Mouse (Mus musculus): Measurements from ENCODE around the gene Cfap77. TPM values are rescaled to one million over a fixed set of nuclear protein-coding genes. Genes with fewer than 3 reads are reported as not detected.

The Cfap77 gene
- total and polyA plus RNA-seq, 3 experiments: 0.55 to 2.2 (median 0.73) TPM

- Histone ChIP-seq H3K27me3 (ENCODE audit: insufficient read depth, low read length) (peaks cover 23% of the 10 kb centered on the region), H3K4me3 (ENCODE audit: low read depth, low read length) (peak overlapping the region; percentile 72), H3K36me3 (replicated peaks) (no peaks in the 10 kb centered on the region), H3K4me1 (ENCODE audit: insufficient read depth, low read depth, low read length) (peaks cover 16% of the 10 kb centered on the region), H3K9me3 (replicated peaks) (no peaks in the 10 kb centered on the region)
- peak; percentile 28; the same call in 1 of the 2 replicates for ATAC-seq (ENCODE audit: extremely low read depth, insufficient number of reproducible peaks, low FRiP score, poor library complexity, severe bottlenecking)
- TF ChIP-seq CTCF (IDR thresholded peaks at IDR 0.05; ENCODE audit: low read depth, low read length) (peak; percentile 7; the same call in 1 of the 2 replicates), POLR2AphosphoS5 (IDR thresholded peaks at IDR 0.05; ENCODE audit: insufficient replicate concordance, low read depth, low read length) (no peak)
- DNase-seq (ENCODE audit: low spot score): peak; percentile 37
Observed at GRCm38 (mm10) chr2:29053802-29054544, 893 bp downstream of the Cfap77 start.

DNA sequence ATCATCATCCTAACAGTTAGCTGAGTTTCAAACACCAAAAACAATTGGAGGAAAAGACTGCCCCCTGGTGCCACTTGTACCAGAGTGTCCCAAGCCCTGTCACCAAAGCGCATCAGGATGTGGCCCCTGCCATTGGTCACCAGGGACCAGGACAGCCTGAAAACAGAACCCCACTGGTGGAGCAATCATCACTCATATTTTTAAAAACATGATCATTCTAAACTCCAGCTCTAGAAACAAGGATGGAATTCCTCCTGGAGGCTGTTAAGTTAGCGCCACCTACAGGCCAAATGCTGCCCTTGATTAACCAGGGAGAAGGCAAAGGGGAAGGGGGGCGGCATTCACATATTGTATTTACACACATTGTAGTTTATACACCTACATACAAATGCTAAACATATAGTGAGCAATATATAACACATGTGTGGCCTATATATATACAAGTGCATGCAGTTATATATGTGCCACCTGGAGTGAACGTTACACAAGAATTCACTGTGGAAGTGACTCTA lies 1.9 kb downstream of the Cfap77 start:
- TF ChIP-seq GATA1 (IDR thresholded peaks at IDR 0.05; ENCODE audit: borderline replicate concordance, low read length) (no peak), TAL1 (conservative IDR thresholded peaks at IDR 0.05; ENCODE audit: low read depth, low read length) (no peak), POLR2AphosphoS5 (IDR thresholded peaks at IDR 0.05; ENCODE audit: insufficient replicate concordance, low read depth, low read length) (no peak), CTCF (IDR thresholded peaks at IDR 0.05; ENCODE audit: low read depth, low read length) (peak; percentile 53), GATA2 (IDR thresholded peaks at IDR 0.05; ENCODE audit: borderline replicate concordance, low read depth, low read length) (no peak)
- Histone ChIP-seq H3K36me3 (replicated peaks) (no peaks in the 10 kb centered on the region), H3K9me3 (replicated peaks) (no peaks in the 10 kb centered on the region), H3K27me3 (ENCODE audit: insufficient read depth, low read length) (peaks cover 25% of the 10 kb centered on the region), H3K4me1 (ENCODE audit: insufficient read depth, low read depth, low read length) (peaks cover 16% of the 10 kb centered on the region), H3K4me3 (ENCODE audit: low read depth, low read length) (no peak overlapping the region)
- ATAC-seq (ENCODE audit: extremely low read depth, insufficient number of reproducible peaks, low FRiP score, poor library complexity, severe bottlenecking) (no peak), DNase-seq (ENCODE audit: low spot score) (no peak)

DNA sequence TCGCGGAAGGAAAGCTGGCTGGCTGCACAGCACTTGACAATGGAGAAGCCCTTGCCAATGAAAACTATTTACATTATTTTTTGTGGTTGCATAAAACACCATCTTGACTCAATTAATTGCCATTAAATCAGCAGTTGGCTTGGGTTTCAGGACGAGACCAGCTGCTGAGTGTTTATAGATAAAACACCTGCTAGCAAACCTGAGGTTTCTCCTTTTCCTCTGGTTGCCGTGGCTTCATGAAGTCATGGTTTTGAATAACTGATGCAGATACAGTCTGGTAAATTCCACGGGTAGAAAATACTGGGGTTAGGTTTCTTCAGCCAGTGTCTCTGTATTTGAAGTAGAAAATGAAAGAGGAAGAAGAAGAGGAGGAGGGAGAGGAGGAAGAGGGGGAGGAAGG lies 2.9 kb downstream of the Cfap77 start:
- peaks cover 16% of the 10 kb centered on the region for H3K4me1 ChIP-seq (ENCODE audit: insufficient read depth, low read depth, low read length)
- no peak for TF ChIP-seq CTCF (IDR thresholded peaks at IDR 0.05; ENCODE audit: low read depth, low read length)
- TF ChIP-seq GATA2 (IDR thresholded peaks at IDR 0.05; ENCODE audit: borderline replicate concordance, low read depth, low read length): no peak
- TF ChIP-seq TAL1 (conservative IDR thresholded peaks at IDR 0.05; ENCODE audit: low read depth, low read length): no peak
- no peak for TF ChIP-seq GATA1 (IDR thresholded peaks at IDR 0.05; ENCODE audit: borderline replicate concordance, low read length)
- no peak for TF ChIP-seq POLR2AphosphoS5 (IDR thresholded peaks at IDR 0.05; ENCODE audit: insufficient replicate concordance, low read depth, low read length)
- no peak overlapping the region for H3K4me3 ChIP-seq (ENCODE audit: low read depth, low read length)
- no peak for DNase-seq (ENCODE audit: low spot score)
- no peaks in the 10 kb centered on the region for H3K9me3 ChIP-seq (replicated peaks)
- H3K27me3 ChIP-seq (ENCODE audit: insufficient read depth, low read length): peaks cover 25% of the 10 kb centered on the region
- H3K36me3 ChIP-seq (replicated peaks): no peaks in the 10 kb centered on the region
- no peak for ATAC-seq (ENCODE audit: extremely low read depth, insufficient number of reproducible peaks, low FRiP score, poor library complexity, severe bottlenecking)

GRCm38 (mm10) chr2:29046151-29046550 lies 8.7 kb downstream of the Cfap77 start:
- H3K27me3 ChIP-seq (ENCODE audit: insufficient read depth, low read length): peaks cover 29% of the 10 kb centered on the region
- H3K36me3 ChIP-seq (replicated peaks): no peaks in the 10 kb centered on the region
- TF ChIP-seq POLR2AphosphoS5 (IDR thresholded peaks at IDR 0.05; ENCODE audit: insufficient replicate concordance, low read depth, low read length) (no peak), GATA2 (IDR thresholded peaks at IDR 0.05; ENCODE audit: borderline replicate concordance, low read depth, low read length) (no peak), CTCF (IDR thresholded peaks at IDR 0.05; ENCODE audit: low read depth, low read length) (no peak), TAL1 (conservative IDR thresholded peaks at IDR 0.05; ENCODE audit: low read depth, low read length) (no peak), GATA1 (IDR thresholded peaks at IDR 0.05; ENCODE audit: borderline replicate concordance, low read length) (no peak)
- H3K4me3 ChIP-seq (ENCODE audit: low read depth, low read length): no peak overlapping the region
- ATAC-seq (ENCODE audit: extremely low read depth, insufficient number of reproducible peaks, low FRiP score, poor library complexity, severe bottlenecking) (no peak), DNase-seq (ENCODE audit: low spot score) (no peak)
- no peaks in the 10 kb centered on the region for H3K4me1 ChIP-seq (ENCODE audit: insufficient read depth, low read depth, low read length)
- no peaks in the 10 kb centered on the region for H3K9me3 ChIP-seq (replicated peaks)

DNA sequence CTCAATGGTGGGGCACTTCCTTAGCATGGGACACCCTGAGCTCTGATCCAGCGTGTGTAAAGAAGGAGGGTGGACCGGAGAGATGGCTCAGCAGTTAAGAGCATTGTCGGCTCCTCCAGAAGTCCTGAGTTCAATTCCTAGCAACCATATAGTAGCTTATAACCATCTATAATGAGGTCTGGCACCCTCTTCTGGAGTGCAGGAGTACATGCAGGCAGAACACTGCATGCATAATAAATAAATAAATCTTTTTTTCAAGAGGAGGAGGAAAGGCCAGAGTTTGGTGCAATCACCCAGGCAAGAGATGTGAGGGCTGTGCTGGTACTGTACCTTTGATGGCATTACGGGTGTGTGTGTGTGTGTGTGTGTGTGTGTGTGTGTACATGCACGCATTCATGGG lies 12.7 kb downstream of the Cfap77 start:
- ATAC-seq (ENCODE audit: extremely low read depth, insufficient number of reproducible peaks, low FRiP score, poor library complexity, severe bottlenecking) (no peak), DNase-seq (ENCODE audit: low spot score) (no peak)
- H3K36me3 ChIP-seq (replicated peaks): no peaks in the 10 kb centered on the region
- no peak for TF ChIP-seq POLR2AphosphoS5 (IDR thresholded peaks at IDR 0.05; ENCODE audit: insufficient replicate concordance, low read depth, low read length)
- TF ChIP-seq GATA1 (IDR thresholded peaks at IDR 0.05; ENCODE audit: borderline replicate concordance, low read length): no peak
- TF ChIP-seq CTCF (IDR thresholded peaks at IDR 0.05; ENCODE audit: low read depth, low read length): no peak
- TF ChIP-seq TAL1 (conservative IDR thresholded peaks at IDR 0.05; ENCODE audit: low read depth, low read length): no peak
- no peak for TF ChIP-seq GATA2 (IDR thresholded peaks at IDR 0.05; ENCODE audit: borderline replicate concordance, low read depth, low read length)
- H3K9me3 ChIP-seq (replicated peaks): no peaks in the 10 kb centered on the region
- H3K27me3 ChIP-seq (ENCODE audit: insufficient read depth, low read length): peaks cover 24% of the 10 kb centered on the region
- H3K4me1 ChIP-seq (ENCODE audit: insufficient read depth, low read depth, low read length): no peaks in the 10 kb centered on the region
- no peak overlapping the region for H3K4me3 ChIP-seq (ENCODE audit: low read depth, low read length)

DNA sequence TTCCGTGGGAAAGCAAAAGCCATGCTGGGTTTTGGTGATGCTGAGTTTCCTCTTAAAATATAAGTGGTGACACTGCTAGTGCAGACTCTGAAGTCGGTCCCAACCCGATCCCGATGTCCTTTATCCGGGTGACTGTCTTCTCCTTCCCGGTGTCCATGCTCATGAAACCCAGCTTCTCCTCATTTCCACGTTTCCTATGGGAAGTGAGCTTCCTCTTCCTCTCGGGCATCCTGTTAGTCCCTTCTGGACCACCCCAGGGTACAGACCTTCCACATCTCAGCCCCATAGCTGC lies 13.4 kb downstream of the Cfap77 start:
- Histone ChIP-seq H3K4me1 (ENCODE audit: insufficient read depth, low read depth, low read length) (no peaks in the 10 kb centered on the region), H3K27me3 (ENCODE audit: insufficient read depth, low read length) (peaks cover 24% of the 10 kb centered on the region), H3K36me3 (replicated peaks) (no peaks in the 10 kb centered on the region), H3K4me3 (ENCODE audit: low read depth, low read length) (no peak overlapping the region), H3K9me3 (replicated peaks) (no peaks in the 10 kb centered on the region)
- ATAC-seq (ENCODE audit: extremely low read depth, insufficient number of reproducible peaks, low FRiP score, poor library complexity, severe bottlenecking) (no peak), DNase-seq (ENCODE audit: low spot score) (no peak)
- TF ChIP-seq GATA1 (IDR thresholded peaks at IDR 0.05; ENCODE audit: borderline replicate concordance, low read length): no peak
- no peak for TF ChIP-seq TAL1 (conservative IDR thresholded peaks at IDR 0.05; ENCODE audit: low read depth, low read length)
- no peak for TF ChIP-seq GATA2 (IDR thresholded peaks at IDR 0.05; ENCODE audit: borderline replicate concordance, low read depth, low read length)
- TF ChIP-seq POLR2AphosphoS5 (IDR thresholded peaks at IDR 0.05; ENCODE audit: insufficient replicate concordance, low read depth, low read length): no peak
- TF ChIP-seq CTCF (IDR thresholded peaks at IDR 0.05; ENCODE audit: low read depth, low read length): no peak
